Mouse (Mus musculus) bone marrow macrophage, adult 2 months (primary cell): ENCODE results near the gene Celf5. TPM values are rescaled to one million over a fixed set of nuclear protein-coding genes. Genes with fewer than 3 reads are reported as not detected.
A peak's percentile ranks its signal among the peaks of the same experiment; 100 is the strongest.

Source experiments
- H3K27ac ChIP-seq: 2 replicates; pipeline ENCODE4 v1.5.1; 2012; ENCODE audit warnings: low read depth, low read length; ENCODE audit not compliant: insufficient read depth
- H3K4me1 ChIP-seq: 2 replicates; pipeline ENCODE4 v1.6.1; 2012; ENCODE audit warnings: low read length; ENCODE audit not compliant: control insufficient read depth, insufficient read depth
- H3K4me3 ChIP-seq: 2 replicates; pipeline ENCODE4 v1.5.1; 2012; ENCODE audit warnings: mild to moderate bottlenecking, low read length, moderate library complexity; ENCODE audit not compliant: insufficient read depth
- CTCF ChIP-seq: IDR thresholded peaks from 2 replicates; pipeline ENCODE4 v1.5.1; 2012; ENCODE audit warnings: low read depth, mild to moderate bottlenecking, low read length, moderate library complexity
- POLR2A ChIP-seq: IDR thresholded peaks from 2 replicates; pipeline ENCODE4 v1.6.1; 2012; ENCODE audit warnings: mild to moderate bottlenecking, low read depth, low read length, borderline replicate concordance
- polyA plus RNA-seq: library from polyadenylated mRNA; stranded (reverse); fragments of >200 nt; gene quantifications from 2 replicates; pipeline ENCODE4 v1.2.4, GENCODE M21; 2012; ENCODE audit not compliant: missing spikeins, insufficient read depth, insufficient read length

The Celf5 gene
- polyA plus RNA-seq, 1 experiment = not detected

GRCm38 (mm10) chr10:81492606-81493240 is 10.2 kb upstream of the Celf5 start:
- Histone ChIP-seq H3K4me3 (no peak overlapping the region), H3K27ac (no peak overlapping the region), H3K4me1 (peaks cover 10% of the 10 kb centered on the region)
- TF ChIP-seq CTCF (no peak), POLR2A (no peak)

- H3K4me3 ChIP-seq = no peak overlapping the region
- peaks cover 5% of the 10 kb centered on the region for H3K4me1 ChIP-seq
- no peak overlapping the region for H3K27ac ChIP-seq
- TF ChIP-seq CTCF = no peak
- TF ChIP-seq POLR2A = no peak
Observed at GRCm38 (mm10) chr10:81491018-81491417, 8.5 kb upstream of the Celf5 start.

- Histone ChIP-seq H3K27ac (no peak overlapping the region), H3K4me3 (no peak overlapping the region), H3K4me1 (peaks cover 5% of the 10 kb centered on the region)
- no peak for TF ChIP-seq POLR2A
- TF ChIP-seq CTCF = no peak
Observed at GRCm38 (mm10) chr10:81489941-81490340, 7.4 kb upstream of the Celf5 start.

- H3K4me1 ChIP-seq = no peaks in the 10 kb centered on the region
- no peak overlapping the region for H3K27ac ChIP-seq
- TF ChIP-seq CTCF = no peak
- no peak for TF ChIP-seq POLR2A
- H3K4me3 ChIP-seq = no peak overlapping the region
Observed at GRCm38 (mm10) chr10:81488081-81488480, 5.6 kb upstream of the Celf5 start.

- no peak for TF ChIP-seq CTCF
- no peak for TF ChIP-seq POLR2A
- Histone ChIP-seq H3K4me3 (no peak overlapping the region), H3K4me1 (no peaks in the 10 kb centered on the region), H3K27ac (no peak overlapping the region)
Observed at GRCm38 (mm10) chr10:81486496-81486895, 4.0 kb upstream of the Celf5 start.

- no peak for TF ChIP-seq CTCF
- TF ChIP-seq POLR2A = no peak
- Histone ChIP-seq H3K27ac (no peak overlapping the region), H3K4me1 (no peaks in the 10 kb centered on the region), H3K4me3 (no peak overlapping the region)
Observed at GRCm38 (mm10) chr10:81485479-81486018, 3.0 kb upstream of the Celf5 start.

DNA sequence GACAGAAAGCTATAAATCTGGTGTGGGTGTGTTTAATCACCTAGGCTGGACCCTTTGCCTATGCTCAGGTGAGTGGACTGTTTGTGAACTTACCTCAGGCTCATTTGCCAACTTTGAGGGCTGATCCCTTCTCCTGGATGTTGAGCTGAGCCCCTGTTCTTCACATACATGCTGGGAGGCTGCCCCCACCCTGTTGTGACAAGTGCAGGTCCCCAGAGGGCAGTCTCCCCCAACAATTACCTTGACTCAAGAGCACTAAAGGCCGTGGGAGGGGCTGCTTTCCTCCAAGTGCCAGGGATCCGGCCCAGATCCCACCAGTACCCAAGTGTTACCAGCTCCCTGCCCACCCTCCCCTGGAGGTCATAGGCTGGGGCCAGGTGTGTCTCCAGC is 2.5 kb upstream of the Celf5 start:
- Histone ChIP-seq H3K4me3 (no peak overlapping the region), H3K27ac (no peak overlapping the region), H3K4me1 (no peaks in the 10 kb centered on the region)
- TF ChIP-seq POLR2A (no peak), CTCF (no peak)

- TF ChIP-seq POLR2A = no peak
- no peak for TF ChIP-seq CTCF
Observed at GRCm38 (mm10) chr10:81484441-81485059, 2.0 kb upstream of the Celf5 start.

DNA sequence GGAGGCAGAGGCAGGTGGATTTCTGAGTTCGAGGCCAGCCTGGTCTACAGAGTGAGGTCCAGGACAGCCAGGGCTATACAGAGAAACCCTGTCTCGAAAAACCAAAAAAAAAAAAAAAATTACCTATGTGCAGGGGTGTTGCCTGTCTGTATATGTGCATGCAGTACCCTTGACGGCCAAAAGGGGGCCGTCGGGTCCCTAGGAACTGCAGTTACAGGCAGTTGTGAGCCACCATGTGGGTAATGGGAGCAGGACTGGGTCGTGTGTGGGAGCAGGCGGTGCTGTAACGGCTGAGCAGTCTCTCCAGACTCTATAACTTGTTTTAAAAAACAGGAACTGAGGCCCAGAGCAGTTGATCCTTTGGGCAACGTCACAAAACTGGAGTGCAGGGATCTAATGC is 1.5 kb upstream of the Celf5 start:
- no peak overlapping the region for H3K27ac ChIP-seq
- H3K4me3 ChIP-seq = no peak overlapping the region
- H3K4me1 ChIP-seq = no peaks in the 10 kb centered on the region
- TF ChIP-seq POLR2A = no peak
- TF ChIP-seq CTCF = peak; percentile 49

More at GRCm38 (mm10) chr10:81484441-81485059, 2.0 kb upstream of the Celf5 start:
- Histone ChIP-seq H3K4me1 (no peaks in the 10 kb centered on the region), H3K27ac (no peak overlapping the region), H3K4me3 (no peak overlapping the region)
